Mouse (Mus musculus): ENCODE data around the gene Nfyc. TPM values are rescaled to one million over a fixed set of nuclear protein-coding genes. Genes with fewer than 3 reads are reported as not detected.

Gene Nfyc
- total and polyA plus RNA-seq, 3 experiments: 46.0 to 179 (median 50.6) TPM

GRCm38 (mm10) chr4:120841342-120841741 lies 10.0 kb upstream of the Nfyc start:
- intact Hi-C loops (cut with DNase I): no loop called here
- Histone ChIP-seq H3K36me3 (ENCODE audit: control insufficient read depth, insufficient read depth, low read length) (no peaks in the 10 kb centered on the region), H3K27me3 (ENCODE audit: control insufficient read depth, insufficient read depth, low read length) (no peaks in the 10 kb centered on the region), H3K9ac (ENCODE audit: low read depth, low read length) (no peak overlapping the region), H3K27ac (no peak overlapping the region), H3K79me2 (replicated peaks; ENCODE audit: control insufficient read depth, insufficient read depth, low read length) (no peaks in the 10 kb centered on the region), H3K4me1 (ENCODE audit: control insufficient read depth, insufficient read depth, low read length) (no peaks in the 10 kb centered on the region), H3K4me3 (no peak overlapping the region)
- 80% methylated on average over 3 of the region's 3 CpGs for WGBS
- TF ChIP-seq CTCF (IDR thresholded peaks at IDR 0.05): no peak
- no peak for TF ChIP-seq POLR2A (IDR thresholded peaks at IDR 0.05; ENCODE audit: insufficient read depth, low read depth, low read length)
- no peak for TF ChIP-seq EP300 (IDR thresholded peaks at IDR 0.05; ENCODE audit: insufficient read depth, low read depth, low read length)
- DNase-seq: no peak

GRCm38 (mm10) chr4:120830767-120831166 lies 605 bp downstream of the Nfyc start:
- no peak overlapping the region for H3K4me3 ChIP-seq
- intact Hi-C loops (cut with DNase I): no loop called here
- 62% methylated on average over 5 of the region's 5 CpGs for WGBS

GRCm38 (mm10) chr4:120826418-120826817 lies 5.0 kb downstream of the Nfyc start:
- peaks cover 13% of the 10 kb centered on the region for H3K36me3 ChIP-seq (ENCODE audit: control insufficient read depth, insufficient read depth, low read length)
- no peaks in the 10 kb centered on the region for H3K27me3 ChIP-seq (ENCODE audit: control insufficient read depth, insufficient read depth, low read length)
- no peak overlapping the region; the same call in 1 of the 2 replicates for H3K27ac ChIP-seq
- no peak for DNase-seq
- TF ChIP-seq EP300 (IDR thresholded peaks at IDR 0.05; ENCODE audit: insufficient read depth, low read depth, low read length) (no peak), CTCF (IDR thresholded peaks at IDR 0.05) (no peak), POLR2A (IDR thresholded peaks at IDR 0.05; ENCODE audit: insufficient read depth, low read depth, low read length) (no peak)
- intact Hi-C loops (cut with DNase I): no loop called here
- peaks cover 5% of the 10 kb centered on the region for H3K4me1 ChIP-seq (ENCODE audit: control insufficient read depth, insufficient read depth, low read length)
- H3K79me2 ChIP-seq (replicated peaks; ENCODE audit: control insufficient read depth, insufficient read depth, low read length): peaks cover 7% of the 10 kb centered on the region
- no peak overlapping the region for H3K4me3 ChIP-seq
- H3K9ac ChIP-seq (ENCODE audit: low read depth, low read length): no peak overlapping the region
- WGBS: 93% methylated on average over 6 of the region's 6 CpGs

More at GRCm38 (mm10) chr4:120830767-120831166, 605 bp downstream of the Nfyc start:
- no peaks in the 10 kb centered on the region for H3K27me3 ChIP-seq (ENCODE audit: control insufficient read depth, insufficient read depth, low read length)
- TF ChIP-seq POLR2A (IDR thresholded peaks at IDR 0.05; ENCODE audit: insufficient read depth, low read depth, low read length): no peak
- no peak for TF ChIP-seq EP300 (IDR thresholded peaks at IDR 0.05; ENCODE audit: insufficient read depth, low read depth, low read length)
- no peaks in the 10 kb centered on the region for H3K4me1 ChIP-seq (ENCODE audit: control insufficient read depth, insufficient read depth, low read length)
- H3K9ac ChIP-seq (ENCODE audit: low read depth, low read length): no peak overlapping the region
- H3K36me3 ChIP-seq (ENCODE audit: control insufficient read depth, insufficient read depth, low read length): no peaks in the 10 kb centered on the region
- no peak for DNase-seq
- no peak overlapping the region for H3K27ac ChIP-seq
- H3K79me2 ChIP-seq (replicated peaks; ENCODE audit: control insufficient read depth, insufficient read depth, low read length): no peaks in the 10 kb centered on the region

GRCm38 (mm10) chr4:120825577-120826326 lies 5.6 kb downstream of the Nfyc start:
- TF ChIP-seq POLR2A (IDR thresholded peaks at IDR 0.05; ENCODE audit: insufficient read depth, low read depth, low read length) (peak; percentile 84), CTCF (IDR thresholded peaks at IDR 0.05) (no peak)
- Histone ChIP-seq H3K79me2 (replicated peaks; ENCODE audit: control insufficient read depth, insufficient read depth, low read length) (peaks cover 7% of the 10 kb centered on the region), H3K4me1 (ENCODE audit: control insufficient read depth, insufficient read depth, low read length) (peaks cover 5% of the 10 kb centered on the region), H3K9ac (ENCODE audit: low read depth, low read length) (peak overlapping the region; percentile 93), H3K27ac (peak overlapping the region; percentile 95), H3K27me3 (ENCODE audit: control insufficient read depth, insufficient read depth, low read length) (no peaks in the 10 kb centered on the region), H3K36me3 (ENCODE audit: control insufficient read depth, insufficient read depth, low read length) (peaks cover 13% of the 10 kb centered on the region), H3K4me3 (peak overlapping the region; percentile 89)
- WGBS: under 1% methylated on average over 50 of the region's 55 CpGs
- intact Hi-C loops (cut with DNase I): no loop called here
- DNase-seq: peak; percentile 95 to 98

GRCm38 (mm10) chr4:120825100-120825553 lies 6.2 kb downstream of the Nfyc start:
- H3K4me1 ChIP-seq (ENCODE audit: control insufficient read depth, insufficient read depth, low read length): peaks cover 5% of the 10 kb centered on the region
- intact Hi-C loops (cut with DNase I): no loop called here
- 1% methylated on average over 46 of the region's 53 CpGs for WGBS
- peak overlapping the region; percentile 93 for H3K9ac ChIP-seq (ENCODE audit: low read depth, low read length)
- DNase-seq: peak; percentile 95 to 97
- peaks cover 13% of the 10 kb centered on the region for H3K36me3 ChIP-seq (ENCODE audit: control insufficient read depth, insufficient read depth, low read length)
- peak overlapping the region; percentile 95 for H3K27ac ChIP-seq
- peak overlapping the region; percentile 89 for H3K4me3 ChIP-seq
- H3K27me3 ChIP-seq (ENCODE audit: control insufficient read depth, insufficient read depth, low read length): no peaks in the 10 kb centered on the region
- TF ChIP-seq POLR2A (IDR thresholded peaks at IDR 0.05; ENCODE audit: insufficient read depth, low read depth, low read length): peak; percentile 69
- TF ChIP-seq CTCF (IDR thresholded peaks at IDR 0.05): no peak
- TF ChIP-seq EP300 (IDR thresholded peaks at IDR 0.05; ENCODE audit: insufficient read depth, low read depth, low read length): no peak
- peaks cover 7% of the 10 kb centered on the region for H3K79me2 ChIP-seq (replicated peaks; ENCODE audit: control insufficient read depth, insufficient read depth, low read length)

GRCm38 (mm10) chr4:120822191-120822911 lies 9.0 kb downstream of the Nfyc start:
- peaks cover 10% of the 10 kb centered on the region for H3K4me1 ChIP-seq (ENCODE audit: control insufficient read depth, insufficient read depth, low read length)
- TF ChIP-seq POLR2A (IDR thresholded peaks at IDR 0.05; ENCODE audit: insufficient read depth, low read depth, low read length): no peak
- no peak for TF ChIP-seq CTCF (IDR thresholded peaks at IDR 0.05)
- TF ChIP-seq EP300 (IDR thresholded peaks at IDR 0.05; ENCODE audit: insufficient read depth, low read depth, low read length): no peak
- no peak for DNase-seq
- intact Hi-C loops (cut with DNase I): no loop called here
- H3K79me2 ChIP-seq (replicated peaks; ENCODE audit: control insufficient read depth, insufficient read depth, low read length): peaks cover 13% of the 10 kb centered on the region
- no peaks in the 10 kb centered on the region for H3K27me3 ChIP-seq (ENCODE audit: control insufficient read depth, insufficient read depth, low read length)
- H3K4me3 ChIP-seq: no peak overlapping the region
- WGBS: 83% methylated on average over 2 of the region's 2 CpGs
- H3K9ac ChIP-seq (ENCODE audit: low read depth, low read length): no peak overlapping the region
- H3K27ac ChIP-seq: no peak overlapping the region
- H3K36me3 ChIP-seq (ENCODE audit: control insufficient read depth, insufficient read depth, low read length): peaks cover 16% of the 10 kb centered on the region

Measured in heart, adult 2 months (tissue).